Mouse (Mus musculus): ENCODE data around the gene Srgap3. TPM values are rescaled to one million over a fixed set of nuclear protein-coding genes. Genes with fewer than 3 reads are reported as not detected.

Gene Srgap3
- polyA plus RNA-seq, 1 experiment from 2014 or later: 33.7 TPM

DNA sequence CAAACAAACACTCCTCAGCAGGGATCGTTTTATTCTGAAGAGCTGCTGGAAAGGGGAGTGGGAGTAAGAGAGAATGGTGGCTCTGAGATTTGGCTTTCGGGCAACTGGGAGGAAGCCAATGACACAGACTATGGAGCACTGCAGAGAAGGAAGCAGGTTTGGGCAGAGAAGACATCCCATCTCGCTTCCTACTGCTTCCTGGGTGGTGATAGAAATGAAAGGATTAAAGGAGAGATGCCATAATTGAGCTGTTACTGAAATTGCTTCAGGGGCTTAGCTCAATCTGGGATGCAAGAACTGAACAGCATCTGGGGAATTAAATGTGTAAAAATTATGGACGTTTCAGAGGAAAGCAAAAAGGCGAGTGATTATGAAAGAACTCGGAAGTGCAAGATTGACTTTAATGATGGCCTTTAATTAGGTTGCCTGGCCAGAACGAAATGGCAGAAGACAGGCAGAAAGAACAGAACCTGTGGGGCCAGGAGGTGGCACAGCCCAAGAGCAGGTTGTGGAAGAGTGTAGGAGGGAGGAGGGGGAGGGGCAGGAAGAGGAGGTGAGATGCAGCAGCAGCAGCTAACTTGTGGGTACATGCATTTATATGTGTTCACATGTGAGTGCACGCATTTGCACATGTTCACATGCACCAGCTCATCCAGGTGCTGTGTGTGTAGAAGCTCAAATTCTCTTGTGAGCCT lies 126.6 kb downstream of the Srgap3 start:
- H3K4me3 ChIP-seq: no peak overlapping the region
- peaks cover 38% of the 10 kb centered on the region for H3K4me1 ChIP-seq
- H3K36me3 ChIP-seq: no peaks in the 10 kb centered on the region; the same call in 1 of the 2 replicates
- H3K9ac ChIP-seq (replicated peaks): no peak overlapping the region
- 0 out of 2 replicates have a peak overlapping the region, but pooled peaks have one; percentile 5 for H3K4me2 ChIP-seq (replicated peaks)
- peak overlapping the region; percentile 63 for H3K27ac ChIP-seq (replicated peaks)
- 37% methylated on average over 8 of the region's 8 CpGs for WGBS
- no peaks in the 10 kb centered on the region for H3K9me3 ChIP-seq
- peak; percentile 34 for ATAC-seq (replicated peaks)
- H3K27me3 ChIP-seq: no peaks in the 10 kb centered on the region

DNA sequence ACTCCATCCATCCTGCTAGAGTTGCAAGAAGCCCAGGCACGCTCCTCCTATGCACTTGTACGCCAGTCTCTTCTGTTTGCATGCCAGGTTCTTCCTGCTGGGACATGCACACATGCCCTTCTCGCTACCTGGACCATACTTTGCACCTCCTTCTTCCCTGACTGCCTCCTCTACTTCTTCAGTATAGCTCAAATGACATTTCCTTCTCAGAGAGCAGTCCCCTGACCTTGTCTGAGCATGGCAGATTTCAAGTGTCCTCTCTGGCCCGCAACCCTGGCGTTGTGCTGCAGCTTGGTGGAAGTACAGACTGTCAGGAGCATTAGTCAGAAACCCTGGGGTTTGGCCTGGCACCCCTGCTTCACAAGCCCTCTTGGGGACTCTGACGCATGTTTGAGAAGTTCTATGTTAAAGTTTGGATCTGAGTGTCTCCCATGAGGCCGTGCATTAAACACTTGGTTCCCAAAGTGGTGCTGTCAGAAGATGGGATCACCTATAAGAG lies 128.6 kb downstream of the Srgap3 start:
- Histone ChIP-seq H3K4me1 (peaks cover 41% of the 10 kb centered on the region), H3K27ac (replicated peaks) (no peak overlapping the region), H3K9me3 (no peaks in the 10 kb centered on the region), H3K4me3 (no peak overlapping the region), H3K36me3 (no peaks in the 10 kb centered on the region; the same call in 1 of the 2 replicates), H3K9ac (replicated peaks) (no peak overlapping the region), H3K4me2 (replicated peaks) (no peak overlapping the region), H3K27me3 (no peaks in the 10 kb centered on the region)
- ATAC-seq (replicated peaks): no peak
- 97% methylated on average over 7 of the region's 7 CpGs for WGBS

GRCm38 (mm10) chr6:112815604-112816003 lies 131.5 kb downstream of the Srgap3 start:
- no peak for ATAC-seq (replicated peaks)
- no peak overlapping the region for H3K9ac ChIP-seq (replicated peaks)
- peaks cover 24% of the 10 kb centered on the region for H3K4me1 ChIP-seq
- no peaks in the 10 kb centered on the region; the same call in 1 of the 2 replicates for H3K36me3 ChIP-seq
- H3K4me3 ChIP-seq: no peak overlapping the region
- no peaks in the 10 kb centered on the region for H3K9me3 ChIP-seq
- no peaks in the 10 kb centered on the region for H3K27me3 ChIP-seq
- H3K4me2 ChIP-seq (replicated peaks): no peak overlapping the region
- no peak overlapping the region for H3K27ac ChIP-seq (replicated peaks)
- 26% methylated on average over 6 of the region's 6 CpGs for WGBS

DNA sequence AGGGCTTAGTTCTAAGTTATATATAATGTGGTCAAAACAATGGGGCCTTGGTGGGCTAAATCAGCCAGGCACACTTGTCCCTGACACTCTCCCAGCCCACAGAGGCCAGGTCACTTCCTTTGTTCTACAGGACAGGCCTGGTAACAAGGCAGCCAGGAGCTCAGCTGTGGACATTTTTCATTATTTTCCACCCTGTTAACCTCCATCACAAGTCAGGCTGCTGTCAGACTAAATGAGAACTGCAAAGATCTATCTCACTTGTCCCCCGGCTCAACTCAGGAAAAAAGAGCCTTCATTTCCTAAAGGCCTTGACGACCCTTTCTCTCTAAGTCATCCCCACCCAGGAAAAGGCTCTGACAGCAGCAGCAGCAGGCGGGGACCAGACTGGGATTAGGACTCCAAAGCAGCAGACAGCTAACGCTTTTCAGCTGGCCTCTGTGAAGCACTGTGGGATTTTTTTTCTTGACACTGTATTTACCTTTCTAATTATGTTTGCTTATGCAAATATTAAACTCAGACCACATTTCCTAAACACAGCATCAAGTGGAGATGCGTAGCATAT lies 132.5 kb downstream of the Srgap3 start:
- H3K36me3 ChIP-seq: no peaks in the 10 kb centered on the region; the same call in 1 of the 2 replicates
- no peak overlapping the region for H3K4me2 ChIP-seq (replicated peaks)
- no peak overlapping the region for H3K9ac ChIP-seq (replicated peaks)
- 40% methylated on average over 5 of the region's 5 CpGs for WGBS
- ATAC-seq (replicated peaks): no peak
- no peak overlapping the region for H3K4me3 ChIP-seq
- H3K4me1 ChIP-seq: peaks cover 24% of the 10 kb centered on the region
- H3K9me3 ChIP-seq: no peaks in the 10 kb centered on the region
- no peaks in the 10 kb centered on the region for H3K27me3 ChIP-seq
- H3K27ac ChIP-seq (replicated peaks): peak overlapping the region; percentile 42; the same call in 1 of the 2 replicates

- H3K9ac ChIP-seq (replicated peaks): no peak overlapping the region
- no peaks in the 10 kb centered on the region for H3K27me3 ChIP-seq
- no peaks in the 10 kb centered on the region for H3K9me3 ChIP-seq
- ATAC-seq (replicated peaks): no peak
- H3K36me3 ChIP-seq: no peaks in the 10 kb centered on the region; the same call in 1 of the 2 replicates
- H3K27ac ChIP-seq (replicated peaks): no peak overlapping the region
- WGBS: 92% methylated on average over 7 of the region's 7 CpGs
- H3K4me3 ChIP-seq: no peak overlapping the region
- H3K4me2 ChIP-seq (replicated peaks): no peak overlapping the region
- peaks cover 34% of the 10 kb centered on the region for H3K4me1 ChIP-seq
Measured at GRCm38 (mm10) chr6:112812884-112813283, 134.2 kb downstream of the Srgap3 start.

- no peak for ATAC-seq (replicated peaks)
Measured at GRCm38 (mm10) chr6:112810521-112810830, 136.6 kb downstream of the Srgap3 start.

DNA sequence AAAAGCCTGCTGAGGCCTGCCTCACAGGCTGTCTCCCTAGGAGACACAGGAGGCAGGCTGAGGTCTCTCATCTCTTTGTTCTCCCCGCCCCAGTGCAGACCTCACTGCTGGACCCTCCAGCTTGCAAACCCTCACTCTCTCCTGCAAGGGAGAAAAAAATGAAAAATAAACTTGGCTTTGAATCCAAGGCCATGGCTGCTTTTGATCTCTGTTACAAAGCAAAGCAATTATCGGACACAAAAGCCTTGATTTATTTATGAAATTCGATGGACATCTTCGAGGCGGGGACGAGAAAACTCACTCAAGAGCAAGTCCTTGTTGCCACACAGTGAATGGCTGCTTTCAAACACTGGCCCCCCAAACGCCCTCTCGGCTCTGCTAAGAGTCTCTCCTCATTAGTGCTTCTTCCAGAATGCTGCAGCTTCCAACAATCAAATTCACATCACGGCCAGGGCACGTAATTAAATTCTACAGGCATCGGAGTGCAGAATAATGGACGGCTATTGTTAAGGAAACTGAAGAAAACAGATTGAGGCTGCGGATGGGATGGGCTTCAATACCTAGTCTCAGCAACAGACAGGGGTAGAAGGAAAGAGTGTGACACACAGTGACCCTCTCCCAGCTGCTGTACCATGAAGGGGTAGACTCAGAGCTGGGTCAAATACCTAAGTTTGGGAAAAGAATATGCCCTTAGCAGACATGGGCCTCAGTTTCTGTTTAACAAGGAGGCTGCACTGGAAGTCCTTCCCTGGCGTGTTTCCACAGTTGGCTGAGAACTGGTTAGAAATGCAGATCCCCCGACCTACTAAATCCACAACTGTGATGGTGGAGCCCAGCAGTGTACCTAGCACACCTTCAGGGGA lies 137.2 kb downstream of the Srgap3 start:
- Histone ChIP-seq H3K4me3 (no peak overlapping the region), H3K27me3 (no peaks in the 10 kb centered on the region), H3K4me2 (replicated peaks) (0 out of 2 replicates have a peak overlapping the region, but pooled peaks have one; percentile 3), H3K27ac (replicated peaks) (peak overlapping the region; percentile 84), H3K9me3 (no peaks in the 10 kb centered on the region), H3K9ac (replicated peaks) (peak overlapping the region; percentile 14), H3K36me3 (no peaks in the 10 kb centered on the region; the same call in 1 of the 2 replicates), H3K4me1 (peaks cover 32% of the 10 kb centered on the region)
- ATAC-seq (replicated peaks): peak; percentile 89
- WGBS: under 1% methylated on average over 15 of the region's 15 CpGs

More at GRCm38 (mm10) chr6:112810521-112810830, 136.6 kb downstream of the Srgap3 start:
- no peaks in the 10 kb centered on the region; the same call in 1 of the 2 replicates for H3K36me3 ChIP-seq
- no peak overlapping the region for H3K9ac ChIP-seq (replicated peaks)
- peak overlapping the region; percentile 84 for H3K27ac ChIP-seq (replicated peaks)
- 27% methylated on average over 4 of the region's 4 CpGs for WGBS
- H3K9me3 ChIP-seq: no peaks in the 10 kb centered on the region
- no peaks in the 10 kb centered on the region for H3K27me3 ChIP-seq
- H3K4me2 ChIP-seq (replicated peaks): no peak overlapping the region
- peaks cover 34% of the 10 kb centered on the region for H3K4me1 ChIP-seq
- no peak overlapping the region for H3K4me3 ChIP-seq

DNA sequence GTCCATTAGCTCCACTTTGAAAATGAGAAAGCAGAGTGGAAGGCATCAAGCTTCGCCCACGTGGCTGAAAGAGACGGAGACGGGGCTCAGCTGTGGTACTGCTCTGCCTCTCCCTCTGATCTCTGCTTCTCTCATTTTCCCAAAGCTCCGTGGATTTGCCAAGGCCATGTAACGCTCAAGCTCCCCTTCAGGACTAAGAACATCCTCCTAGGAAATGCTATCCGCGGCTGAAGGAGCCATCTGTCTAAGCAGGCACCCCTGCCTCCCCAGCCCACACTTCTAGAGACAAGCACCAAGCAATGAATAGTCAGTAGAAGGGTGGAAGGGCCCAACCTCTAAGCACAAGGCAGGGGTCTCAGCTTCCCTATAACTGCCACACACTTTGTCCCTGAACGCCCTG lies 138.3 kb downstream of the Srgap3 start:
- Histone ChIP-seq H3K9ac (replicated peaks) (no peak overlapping the region), H3K4me1 (peaks cover 31% of the 10 kb centered on the region), H3K4me3 (no peak overlapping the region), H3K27ac (replicated peaks) (peak overlapping the region; percentile 84), H3K9me3 (no peaks in the 10 kb centered on the region), H3K27me3 (no peaks in the 10 kb centered on the region), H3K4me2 (replicated peaks) (no peak overlapping the region), H3K36me3 (no peaks in the 10 kb centered on the region; the same call in 1 of the 2 replicates)
- no peak for ATAC-seq (replicated peaks)
- WGBS: 60% methylated on average over 9 of the region's 9 CpGs

GRCm38 (mm10) chr6:112801917-112802316 lies 145.1 kb downstream of the Srgap3 start:
- Histone ChIP-seq H3K27ac (replicated peaks) (no peak overlapping the region), H3K4me3 (no peak overlapping the region), H3K9me3 (no peaks in the 10 kb centered on the region), H3K4me1 (no peaks in the 10 kb centered on the region), H3K27me3 (no peaks in the 10 kb centered on the region), H3K4me2 (replicated peaks) (no peak overlapping the region), H3K9ac (replicated peaks) (no peak overlapping the region), H3K36me3 (no peaks in the 10 kb centered on the region)
- ATAC-seq (replicated peaks): no peak
- WGBS: 85% methylated on average over 3 of the region's 3 CpGs

DNA sequence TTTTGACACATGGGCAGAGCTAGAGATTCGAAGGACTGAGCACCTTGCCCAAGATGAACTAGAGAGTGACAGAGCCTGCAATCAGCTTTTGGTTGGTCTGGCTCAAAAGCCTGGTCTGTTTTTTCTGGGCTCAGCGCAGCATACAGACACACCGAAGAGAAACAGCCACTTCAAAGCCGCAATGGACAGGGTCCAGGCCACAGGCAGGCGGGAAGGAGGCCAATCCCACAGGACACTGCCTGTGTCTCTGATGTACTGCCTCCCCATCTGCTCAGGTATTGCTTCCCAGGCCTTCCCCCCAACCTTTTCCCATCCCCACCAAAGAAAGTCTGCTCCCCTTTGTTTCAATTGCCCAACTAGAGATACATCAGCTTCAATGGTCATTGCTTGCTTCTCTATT lies 148.7 kb downstream of the Srgap3 start:
- Histone ChIP-seq H3K4me2 (replicated peaks) (no peak overlapping the region), H3K36me3 (peaks cover 6% of the 10 kb centered on the region; the same call in 1 of the 2 replicates), H3K27me3 (no peaks in the 10 kb centered on the region), H3K4me1 (no peaks in the 10 kb centered on the region), H3K27ac (replicated peaks) (no peak overlapping the region; the same call in 1 of the 2 replicates), H3K9me3 (no peaks in the 10 kb centered on the region), H3K9ac (replicated peaks) (no peak overlapping the region), H3K4me3 (no peak overlapping the region)
- ATAC-seq (replicated peaks): no peak
- WGBS: 80% methylated on average over 5 of the region's 5 CpGs

- no peak overlapping the region for H3K4me2 ChIP-seq (replicated peaks)
- no peak overlapping the region for H3K9ac ChIP-seq (replicated peaks)
- WGBS: 74% methylated on average over 2 of the region's 2 CpGs
- peaks cover 11% of the 10 kb centered on the region; the same call in 1 of the 2 replicates for H3K36me3 ChIP-seq
- H3K4me1 ChIP-seq: no peaks in the 10 kb centered on the region
- H3K9me3 ChIP-seq: no peaks in the 10 kb centered on the region
- no peak overlapping the region for H3K4me3 ChIP-seq
- no peak for ATAC-seq (replicated peaks)
- no peaks in the 10 kb centered on the region for H3K27me3 ChIP-seq
- H3K27ac ChIP-seq (replicated peaks): no peak overlapping the region
Measured at GRCm38 (mm10) chr6:112796607-112797006, 150.5 kb downstream of the Srgap3 start.

GRCm38 (mm10) chr6:112793887-112794286 lies 153.2 kb downstream of the Srgap3 start:
- H3K4me1 ChIP-seq: peaks cover 10% of the 10 kb centered on the region; the same call in 1 of the 2 replicates
- H3K9me3 ChIP-seq: no peaks in the 10 kb centered on the region
- WGBS: 95% methylated on average over 5 of the region's 5 CpGs
- no peaks in the 10 kb centered on the region for H3K27me3 ChIP-seq
- H3K4me3 ChIP-seq: no peak overlapping the region
- peaks cover 11% of the 10 kb centered on the region; the same call in 1 of the 2 replicates for H3K36me3 ChIP-seq
- no peak overlapping the region for H3K9ac ChIP-seq (replicated peaks)
- no peak for ATAC-seq (replicated peaks)
- no peak overlapping the region for H3K4me2 ChIP-seq (replicated peaks)
- H3K27ac ChIP-seq (replicated peaks): no peak overlapping the region

Data from forebrain, embryonic 15.5 days (tissue).